Mouse (Mus musculus): ENCODE results near the gene Olfr806.

DNA sequence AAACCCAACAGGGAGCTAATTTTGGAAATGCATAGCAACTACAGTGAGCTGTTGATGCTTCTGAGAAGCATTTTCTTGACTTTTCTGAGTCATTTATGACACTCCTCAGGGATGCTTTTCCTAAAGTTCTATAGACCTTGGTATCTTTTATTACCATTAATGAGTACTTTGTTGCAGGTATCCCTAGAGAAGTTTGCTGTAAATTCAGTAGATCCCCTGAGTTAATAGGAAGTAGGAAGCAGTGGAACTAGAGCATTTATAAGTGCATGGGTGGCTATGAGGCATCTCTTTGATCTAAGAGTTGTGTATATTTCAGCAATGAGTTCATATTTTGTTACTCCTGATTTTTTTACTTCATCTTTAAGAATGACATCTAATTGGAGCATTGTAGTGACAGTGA is 38.8 kb downstream of the Olfr806 start, which contains the start of gene Olfr804:
- TF ChIP-seq POLR2A (IDR thresholded peaks at IDR 0.05; ENCODE audit: low read depth, low read length) (no peak), CTCF (conservative IDR thresholded peaks at IDR 0.05 in 1 of 2, IDR thresholded peaks at IDR 0.05 in 1 of 2; ENCODE audit: low read depth in 2 of 2, low read length in 2 of 2) (no peak), USF1 (IDR thresholded peaks at IDR 0.05; ENCODE audit: low read depth, low read length) (no peak), MAX (IDR thresholded peaks at IDR 0.05; ENCODE audit: low read length) (no peak), USF2 (conservative IDR thresholded peaks at IDR 0.05; ENCODE audit: low read depth, low read length) (no peak), MXI1 (IDR thresholded peaks at IDR 0.05; ENCODE audit: low read depth, low read length) (no peak), TBP (conservative IDR thresholded peaks at IDR 0.05; ENCODE audit: low read depth, low read length) (no peak), E2F4 (IDR thresholded peaks at IDR 0.05; ENCODE audit: insufficient replicate concordance, low read depth, low read length) (no peak), ZNF384 (IDR thresholded peaks at IDR 0.05; ENCODE audit: low read depth, low read length) (no peak), TCF12 (IDR thresholded peaks at IDR 0.05; ENCODE audit: low read depth, low read length) (no peak), PAX5 (IDR thresholded peaks at IDR 0.05; ENCODE audit: low read length) (no peak), KAT2A (IDR thresholded peaks at IDR 0.05; ENCODE audit: insufficient replicate concordance, low read length) (no peak)

Measured in CH12.LX (cell line).